Mouse (Mus musculus) liver, postnatal 0 days (tissue): ENCODE results near the gene Smad3. TPM values are rescaled to one million over a fixed set of nuclear protein-coding genes. Genes with fewer than 3 reads are reported as not detected.

Experiments
- ATAC-seq: fragments of 200-750 bp; cut with Nextera tagmentation; 2 replicates; pipeline ENCODE4 v1.8.0; 2017; ENCODE audit warnings: mild to moderate bottlenecking, moderate library complexity
- DNase-seq: peaks from one replicate; pipeline ENCODE4 v3.0.0-alpha.2; 2016
- H3K27ac ChIP-seq: fragments of 300-500 bp; sonication (generic); 2 replicates; pipeline ENCODE4 v1.5.1; 2014; ENCODE audit warnings: antibody characterized with exemption, moderate library complexity, mild to moderate bottlenecking, low read depth
- H3K27me3 ChIP-seq: fragments of 300-500 bp; sonication (generic); 2 replicates; pipeline ENCODE4 v1.6.1; 2014; ENCODE audit warnings: low read length, control low read depth, mixed read lengths; ENCODE audit not compliant: insufficient read depth
- H3K36me3 ChIP-seq: fragments of 300-500 bp; sonication (generic); replicated peaks from 2 replicates; pipeline ENCODE4 v1.6.1; 2014; ENCODE audit warnings: mild to moderate bottlenecking, control low read depth, low read length, moderate library complexity, mixed read lengths; ENCODE audit not compliant: insufficient read depth
- H3K4me1 ChIP-seq: fragments of 300-500 bp; sonication (generic); 2 replicates; pipeline ENCODE4 v1.6.1; 2014; ENCODE audit warnings: antibody characterized with exemption, mild to moderate bottlenecking, control low read depth; ENCODE audit not compliant: insufficient read depth
- H3K4me2 ChIP-seq: fragments of 300-500 bp; sonication (generic); 2 replicates; pipeline ENCODE4 v1.6.1; 2014; ENCODE audit warnings: low read depth, mild to moderate bottlenecking, low read length, moderate library complexity, mixed read lengths
- H3K4me3 ChIP-seq: fragments of 300-500 bp; sonication (generic); 2 replicates; pipeline ENCODE4 v1.5.1; 2014; ENCODE audit warnings: low read depth, low read length
- H3K9ac ChIP-seq: fragments of 300-500 bp; sonication (generic); replicated peaks from 2 replicates; pipeline ENCODE4 v1.6.1; 2014; ENCODE audit warnings: mild to moderate bottlenecking, moderate library complexity
- H3K9me3 ChIP-seq: fragments of 300-500 bp; sonication (generic); 2 replicates; pipeline ENCODE4 v1.6.1; 2016; ENCODE audit warnings: mild to moderate bottlenecking, control low read depth, low read length, mixed read lengths
- CTCF ChIP-seq: sonication (generic); IDR thresholded peaks from 2 replicates; pipeline ENCODE4 v1.5.1; 2016; ENCODE audit warnings: antibody characterized with exemption, low read depth
- EP300 ChIP-seq: IDR thresholded peaks from 2 replicates; pipeline ENCODE4 v1.6.1; 2016; ENCODE audit warnings: antibody characterized with exemption, low read depth, mild to moderate bottlenecking
- WGBS: fragments of 180-500 bp; shearing (Covaris S2); extraction: QIAGEN DNeasy Blood & Tissue Kit; methylation state at CpG from one replicate; pipeline ENCODE4 v1.1.7; 2014; ENCODE audit not compliant: insufficient replicate concordance; 5-methylcytosine and 5-hydroxymethylcytosine counted together
- polyA plus RNA-seq: library from polyadenylated mRNA; unstranded; fragments of >200 nt; fragmentation: Nextera tagmentation; extraction: Ambion mirVana; gene quantifications from 2 replicates; pipeline ENCODE4 v1.2.1, GENCODE M21; 2015

The Smad3 gene
- polyA plus RNA-seq, 1 experiment from 2014 or later = 2.1 TPM

- H3K27me3 ChIP-seq = no peaks in the 10 kb centered on the region
- peaks cover 73% of the 10 kb centered on the region for H3K4me1 ChIP-seq
- no peak overlapping the region for H3K4me3 ChIP-seq
- ATAC-seq (no peak), DNase-seq (no peak)
- H3K9ac ChIP-seq = no peak overlapping the region
- H3K4me2 ChIP-seq = no peak overlapping the region
- no peaks in the 10 kb centered on the region for H3K9me3 ChIP-seq
- TF ChIP-seq CTCF (no peak), EP300 (no peak)
- H3K27ac ChIP-seq = no peak overlapping the region
- 54% methylated on average over 10 of the region's 10 CpGs for WGBS
- no peaks in the 10 kb centered on the region for H3K36me3 ChIP-seq
These were observed 7.3 kb downstream of the Smad3 start for GRCm38 (mm10) chr9:63750360-63750974.

GRCm38 (mm10) chr9:63749296-63749915 lies 8.4 kb downstream of the Smad3 start:
- no peak for TF ChIP-seq CTCF
- no peak for TF ChIP-seq EP300
- ATAC-seq (no peak), DNase-seq (no peak)
- peak overlapping the region; percentile 24; the same call in 1 of the 2 replicates for H3K27ac ChIP-seq
- H3K27me3 ChIP-seq = no peaks in the 10 kb centered on the region
- H3K4me3 ChIP-seq = no peak overlapping the region
- no peak overlapping the region for H3K9ac ChIP-seq
- H3K4me1 ChIP-seq = peaks cover 70% of the 10 kb centered on the region
- H3K4me2 ChIP-seq = peak overlapping the region; percentile 16; the same call in 1 of the 2 replicates
- WGBS = 19% methylated on average over 15 of the region's 15 CpGs
- no peaks in the 10 kb centered on the region for H3K9me3 ChIP-seq
- no peaks in the 10 kb centered on the region for H3K36me3 ChIP-seq

- no peak for DNase-seq
- no peak overlapping the region for H3K4me2 ChIP-seq
- TF ChIP-seq EP300 (no peak), CTCF (no peak)
- WGBS = 77% methylated on average over 9 of the region's 9 CpGs
- no peak overlapping the region for H3K9ac ChIP-seq
- no peaks in the 10 kb centered on the region for H3K27me3 ChIP-seq
- no peak for ATAC-seq
- peaks cover 73% of the 10 kb centered on the region for H3K4me1 ChIP-seq
- H3K27ac ChIP-seq = no peak overlapping the region
- H3K9me3 ChIP-seq = no peaks in the 10 kb centered on the region
- no peak overlapping the region for H3K4me3 ChIP-seq
- H3K36me3 ChIP-seq = no peaks in the 10 kb centered on the region
These were observed 10.0 kb downstream of the Smad3 start for GRCm38 (mm10) chr9:63747645-63748295.

- 77% methylated on average over 3 of the region's 3 CpGs for WGBS
- H3K9ac ChIP-seq = no peak overlapping the region
These were observed 10.8 kb downstream of the Smad3 start for GRCm38 (mm10) chr9:63746980-63747379.

DNA sequence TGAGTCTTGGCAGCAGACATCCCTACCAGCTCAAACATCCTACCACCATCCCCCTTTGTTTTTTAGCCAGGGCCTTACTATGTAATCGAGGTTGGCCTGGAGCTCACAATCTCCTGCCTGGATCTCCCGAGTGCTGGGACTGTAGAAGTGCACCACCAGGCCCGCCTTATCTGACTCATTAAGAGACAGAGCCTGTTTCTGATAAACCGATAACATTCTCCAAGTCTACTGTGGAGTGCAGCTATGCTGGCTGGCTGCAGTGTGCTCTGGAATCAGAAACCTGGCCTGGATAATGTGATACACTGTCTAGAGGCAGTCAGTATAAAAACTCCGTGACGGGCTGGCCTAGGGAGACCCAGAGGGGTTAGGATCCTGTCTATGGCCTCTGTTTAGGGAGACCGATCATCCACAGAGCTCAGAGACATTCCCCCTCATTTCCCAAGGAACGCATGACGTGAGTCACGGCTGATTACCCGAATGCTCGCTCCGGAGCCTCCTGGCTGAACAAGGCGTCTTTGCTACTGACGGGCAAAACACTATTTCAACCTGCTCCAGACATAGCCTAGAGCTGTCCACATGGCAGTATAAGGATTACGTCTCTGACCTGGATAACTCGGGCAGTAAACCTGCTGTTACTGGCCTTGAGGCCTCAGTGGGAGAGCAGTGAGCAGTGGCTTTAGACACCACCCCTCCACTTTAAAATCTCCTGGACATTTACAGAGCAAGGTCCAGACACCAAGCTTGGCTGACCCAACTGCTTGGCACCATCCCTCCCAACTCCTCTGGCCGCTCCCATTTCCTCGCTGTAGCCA lies 11.8 kb downstream of the Smad3 start:
- no peak for DNase-seq
- Histone ChIP-seq H3K4me3 (no peak overlapping the region), H3K36me3 (no peaks in the 10 kb centered on the region), H3K9me3 (no peaks in the 10 kb centered on the region), H3K4me2 (no peak overlapping the region), H3K27ac (no peak overlapping the region; the same call in 1 of the 2 replicates), H3K9ac (no peak overlapping the region), H3K4me1 (peaks cover 88% of the 10 kb centered on the region), H3K27me3 (no peaks in the 10 kb centered on the region)
- no peak for ATAC-seq
- TF ChIP-seq EP300 = no peak
- no peak for TF ChIP-seq CTCF
- WGBS = 60% methylated on average over 19 of the region's 19 CpGs

More at GRCm38 (mm10) chr9:63746980-63747379, 10.8 kb downstream of the Smad3 start:
- Histone ChIP-seq H3K27ac (no peak overlapping the region), H3K4me3 (no peak overlapping the region), H3K36me3 (no peaks in the 10 kb centered on the region), H3K27me3 (no peaks in the 10 kb centered on the region), H3K9me3 (no peaks in the 10 kb centered on the region), H3K4me2 (no peak overlapping the region), H3K4me1 (peaks cover 81% of the 10 kb centered on the region)
- no peak for ATAC-seq
- TF ChIP-seq EP300 (no peak), CTCF (no peak)
- DNase-seq = no peak

GRCm38 (mm10) chr9:63744595-63744994 lies 13.2 kb downstream of the Smad3 start:
- no peak for DNase-seq
- WGBS = 62% methylated on average over 5 of the region's 5 CpGs
- Histone ChIP-seq H3K4me1 (peaks cover 86% of the 10 kb centered on the region), H3K4me3 (no peak overlapping the region), H3K27me3 (no peaks in the 10 kb centered on the region), H3K27ac (no peak overlapping the region), H3K9me3 (no peaks in the 10 kb centered on the region), H3K9ac (no peak overlapping the region), H3K36me3 (no peaks in the 10 kb centered on the region), H3K4me2 (no peak overlapping the region)
- peak; percentile 64 for ATAC-seq
- no peak for TF ChIP-seq CTCF
- no peak for TF ChIP-seq EP300
